In the genomic region with DNA sequence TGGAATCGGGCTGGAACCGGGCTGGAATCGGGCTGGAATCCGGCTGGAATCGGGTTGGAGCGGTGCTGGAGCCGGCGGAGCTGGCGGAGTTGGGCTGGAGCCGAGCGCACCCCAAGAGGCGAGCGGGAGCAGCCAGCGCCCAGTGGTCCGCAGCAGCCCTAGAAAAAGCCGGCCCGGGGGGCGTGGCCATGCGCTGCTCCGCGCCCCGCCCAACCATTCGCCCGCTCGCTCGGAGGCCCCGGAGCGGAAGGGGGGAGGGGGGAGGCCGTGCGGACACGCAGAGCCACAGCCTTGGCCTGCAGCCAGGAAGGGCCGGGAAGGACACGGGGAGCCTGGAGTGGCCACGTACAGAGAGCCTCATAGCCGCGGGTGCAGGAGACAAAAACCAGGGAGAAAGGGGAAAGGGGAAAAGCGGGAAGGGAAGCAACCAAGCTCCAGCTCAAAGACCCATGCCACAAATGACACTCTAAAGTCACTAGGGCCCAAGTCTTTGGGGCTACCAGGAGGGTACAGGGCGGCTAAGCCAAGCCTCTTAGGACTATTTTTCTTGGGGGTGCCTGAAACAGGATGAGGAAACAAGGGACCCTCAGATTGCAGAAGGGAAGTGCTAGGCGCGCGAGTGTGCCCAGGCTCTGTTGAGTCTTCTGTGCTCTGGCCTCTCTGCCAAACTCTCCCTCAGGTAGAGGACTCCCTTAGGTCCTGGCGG, we compare ENCODE assay signal across 8 mouse cellular contexts.
DNase-seq lines count a peak whose midpoint lies in the region; ATAC-seq and TF ChIP-seq lines count a peak whose summit lies in the region.

No protein-coding gene starts in this region.

- peaks cover 5% of the 10 kb centered on the region for H3K79me3 ChIP-seq in C2C12 (ENCODE audit: low read depth)

- H3ac ChIP-seq in C2C12 (ENCODE audit: control insufficient read depth, insufficient read length, low read depth) = peak overlapping the region; percentile 91

- peak; percentile 82 for TF ChIP-seq POLR2A in embryonic fibroblast, embryonic 13.5 days (IDR thresholded peaks at IDR 0.05; ENCODE audit: low read depth, low read length)

- no peak for TF ChIP-seq EP300 in liver, embryonic 14.5 days (IDR thresholded peaks at IDR 0.05; ENCODE audit: low read depth)

- H3K27me3 ChIP-seq in C2C12 (ENCODE audit: control insufficient read depth, insufficient read depth, insufficient read length) = no peaks in the 10 kb centered on the region
- H3K27me3 ChIP-seq in heart, embryonic 11.5 days (ENCODE audit: control insufficient read depth, insufficient read depth, low read length) = no peaks in the 10 kb centered on the region
- H3K27me3 ChIP-seq in kidney, embryonic 15.5 days = 0 out of 2 replicates have a peak, but pooled peaks cover 9% of the 10 kb centered on the region
- peaks cover 21% of the 10 kb centered on the region for H3K27me3 ChIP-seq in liver, embryonic 14.5 days (ENCODE audit: control insufficient read depth, insufficient read depth, low read length)
- no peaks in the 10 kb centered on the region for H3K27me3 ChIP-seq in stomach, embryonic 15.5 days (replicated peaks)

- peaks cover 14% of the 10 kb centered on the region for H3K36me3 ChIP-seq in C2C12 (ENCODE audit: control insufficient read depth, insufficient read depth)
- H3K36me3 ChIP-seq in heart, embryonic 11.5 days (ENCODE audit: control insufficient read depth, insufficient read depth, low read length) = 0 out of 2 replicates have a peak, but pooled peaks cover 4% of the 10 kb centered on the region
- H3K36me3 ChIP-seq in kidney, embryonic 15.5 days = peaks cover 6% of the 10 kb centered on the region
- H3K36me3 ChIP-seq in liver, embryonic 14.5 days (replicated peaks; ENCODE audit: control insufficient read depth, insufficient read depth, low read depth) = no peaks in the 10 kb centered on the region
- no peaks in the 10 kb centered on the region for H3K36me3 ChIP-seq in stomach, embryonic 15.5 days

- no peaks in the 10 kb centered on the region; the same call in 1 of the 2 replicates for H3K4me1 ChIP-seq in embryonic fibroblast, embryonic 13.5 days (ENCODE audit: control insufficient read depth, insufficient read depth, low read length)
- peaks cover 3% of the 10 kb centered on the region; the same call in 1 of the 2 replicates for H3K4me1 ChIP-seq in heart, embryonic 11.5 days (ENCODE audit: control insufficient read depth, insufficient read depth, low read length)
- H3K4me1 ChIP-seq in kidney, embryonic 15.5 days = peaks cover 30% of the 10 kb centered on the region
- H3K4me1 ChIP-seq in liver, embryonic 14.5 days (replicated peaks; ENCODE audit: control insufficient read depth in 2 of 2, insufficient read depth in 2 of 2, low read length in 1 of 2) = peaks cover 0 to 6% of the 10 kb centered on the region in 2 experiments; a peak in 2 of 4 replicates
- H3K4me1 ChIP-seq in stomach, embryonic 15.5 days = peaks cover 6% of the 10 kb centered on the region; the same call in 1 of the 2 replicates

- peaks cover 10% of the 10 kb centered on the region for H3K79me2 ChIP-seq in C2C12 (ENCODE audit: control insufficient read depth, insufficient read depth)

- H3K27ac ChIP-seq in embryonic fibroblast, embryonic 13.5 days (ENCODE audit: insufficient read depth, low read length) = peak overlapping the region; percentile 69
- H3K27ac ChIP-seq in heart, embryonic 11.5 days (ENCODE audit: low read depth, low read length) = peak overlapping the region; percentile 93
- peak overlapping the region; percentile 94 for H3K27ac ChIP-seq in kidney, embryonic 15.5 days
- peak overlapping the region; percentile 36 for H3K27ac ChIP-seq in liver, embryonic 14.5 days
- H3K27ac ChIP-seq in stomach, embryonic 15.5 days = peak overlapping the region; percentile 89

- peak; percentile 77 for ATAC-seq in heart, embryonic 11.5 days (replicated peaks; ENCODE audit: insufficient number of reproducible peaks, low FRiP score, low TSS enrichment)
- peak; percentile 90 for ATAC-seq in kidney, embryonic 15.5 days (replicated peaks; ENCODE audit: low FRiP score)
- ATAC-seq in liver, embryonic 14.5 days (ENCODE audit: insufficient read depth) = peak; percentile 90
- ATAC-seq in stomach, embryonic 15.5 days (ENCODE audit: insufficient read depth, low FRiP score, low read depth) = peak; percentile 86

- H3K4me3 ChIP-seq in C2C12 (ENCODE audit: insufficient read depth, poor library complexity, severe bottlenecking) = peak overlapping the region; percentile 50
- H3K4me3 ChIP-seq in embryonic fibroblast, embryonic 13.5 days (ENCODE audit: insufficient read depth, low read length) = peak overlapping the region; percentile 71
- H3K4me3 ChIP-seq in heart, embryonic 11.5 days (ENCODE audit: low read depth, low read length) = peak overlapping the region; percentile 59
- H3K4me3 ChIP-seq in kidney, embryonic 15.5 days (replicated peaks) = peak overlapping the region; percentile 66
- peak overlapping the region; percentile 68 to 72 for H3K4me3 ChIP-seq in liver, embryonic 14.5 days (ENCODE audit: insufficient read depth in 1 of 2, low read depth in 2 of 2, low read length in 2 of 2)
- H3K4me3 ChIP-seq in stomach, embryonic 15.5 days (replicated peaks) = peak overlapping the region; percentile 57

- TF ChIP-seq CTCF in C2C12 (IDR thresholded peaks at IDR 0.05; ENCODE audit: control insufficient read depth, insufficient read depth, insufficient read length) = no peak
- no peak for TF ChIP-seq CTCF in embryonic fibroblast, embryonic 13.5 days (IDR thresholded peaks at IDR 0.05; ENCODE audit: borderline replicate concordance, insufficient read depth, low read length)
- TF ChIP-seq CTCF in liver, embryonic 14.5 days (IDR thresholded peaks at IDR 0.05; ENCODE audit: low read depth) = no peak

- peak overlapping the region; percentile 82 for H3K9ac ChIP-seq in heart, embryonic 11.5 days (ENCODE audit: low read depth, low read length)
- H3K9ac ChIP-seq in kidney, embryonic 15.5 days = peak overlapping the region; percentile 67
- peak overlapping the region; percentile 76 for H3K9ac ChIP-seq in liver, embryonic 14.5 days (replicated peaks)
- H3K9ac ChIP-seq in stomach, embryonic 15.5 days = peak overlapping the region; percentile 45; the same call in 1 of the 2 replicates

- 13% methylated on average over 38 of the region's 42 CpGs for WGBS in heart, embryonic 11.5 days (ENCODE audit: insufficient replicate concordance)
- 11% methylated on average over 28 of the region's 42 CpGs for WGBS in kidney, embryonic 15.5 days
- 10% methylated on average over 41 of the region's 42 CpGs for WGBS in liver, embryonic 14.5 days (ENCODE audit: insufficient replicate concordance)
- 18% methylated on average over 40 of the region's 42 CpGs for WGBS in stomach, embryonic 15.5 days

- H3K9me3 ChIP-seq in heart, embryonic 11.5 days (replicated peaks; ENCODE audit: control insufficient read depth, low read length) = no peaks in the 10 kb centered on the region
- no peaks in the 10 kb centered on the region for H3K9me3 ChIP-seq in kidney, embryonic 15.5 days (replicated peaks)
- H3K9me3 ChIP-seq in liver, embryonic 14.5 days (ENCODE audit: control insufficient read depth, low read length) = no peaks in the 10 kb centered on the region
- H3K9me3 ChIP-seq in stomach, embryonic 15.5 days = no peaks in the 10 kb centered on the region

- peak overlapping the region; percentile 69 for H3K4me2 ChIP-seq in heart, embryonic 11.5 days
- peak overlapping the region; percentile 56 for H3K4me2 ChIP-seq in kidney, embryonic 15.5 days
- peak overlapping the region; percentile 81 for H3K4me2 ChIP-seq in liver, embryonic 14.5 days (ENCODE audit: low read depth)
- H3K4me2 ChIP-seq in stomach, embryonic 15.5 days = peak overlapping the region; percentile 57

- peak; percentile 83 to 90 for DNase-seq in adrenal gland, postnatal 4 days (ENCODE audit: low spot score in 2 of 2)
- peak in 2 of 3 experiments; percentile 46 to 56 for DNase-seq in liver, embryonic 14.5 days (ENCODE audit: low read depth in 3 of 3, low spot score in 3 of 3)
- DNase-seq in neural tube, embryonic 10.5 days (ENCODE audit: extremely low spot score, low spot score) = peak; percentile 81

TF ChIP-seq in C2C12, 6 proteins besides CTCF, POLR2A, EP300 and RAD21:
- TF ChIP-seq USF1 (IDR thresholded peaks at IDR 0.05; ENCODE audit: low read depth) (no peak), CEBPB (IDR thresholded peaks at IDR 0.05; ENCODE audit: low read depth) (no peak), MAX (IDR thresholded peaks at IDR 0.05) (no peak), FOSL1 (IDR thresholded peaks at IDR 0.05; ENCODE audit: insufficient read depth, low read length, poor library complexity, severe bottlenecking) (no peak), MYOD1 (IDR thresholded peaks at IDR 0.05; ENCODE audit: control insufficient read depth, insufficient read length, low read depth) (no peak), MYOG (IDR thresholded peaks at IDR 0.05; ENCODE audit: control insufficient read depth, extremely low read depth, insufficient read length) (no peak)
TF ChIP-seq in C2C12: peak in this region for 0.

Comparison
In these comparisons a context has a peak if more than half of its experiments do, and no peak if none do; other contexts are left out.
1. Peak in every context shown above with its lines: DNase-seq, ATAC-seq, H3K4me3 ChIP-seq and H3K27ac ChIP-seq.
2. H3K27ac ChIP-seq: peak in every context shown above with its lines; median percentile 94 in kidney, embryonic 15.5 days; 93 in heart, embryonic 11.5 days; 89 in stomach, embryonic 15.5 days; 69 in embryonic fibroblast, embryonic 13.5 days; 36 in liver, embryonic 14.5 days.